Comparison of ENCODE assay signal across 9 mouse cellular contexts in genomic region chr7:126277536-126278295, GRCm38 (mm10). TPM values are rescaled to one million over a fixed set of nuclear protein-coding genes. Genes with fewer than 3 reads are reported as not detected.
DNase-seq lines count a peak whose midpoint lies in the region; ATAC-seq and TF ChIP-seq lines count a peak whose summit lies in the region.
"Had no signal": no experiment of that assay in that cellular context is flagged by ENCODE, and none has a peak within 500 bp of the region (broad histone marks: within the 10 kb centered on the region; RNA-seq: fewer than 3 reads in every experiment).

No protein-coding gene starts in this region.

- H3K9me3 ChIP-seq in forebrain, embryonic 13.5 days (replicated peaks), result no peaks in the 10 kb centered on the region
- no peaks in the 10 kb centered on the region for H3K9me3 ChIP-seq in kidney, embryonic 14.5 days (ENCODE audit: control insufficient read depth, low read length)
- no peaks in the 10 kb centered on the region for H3K9me3 ChIP-seq in midbrain, embryonic 16.5 days (replicated peaks; ENCODE audit: control insufficient read depth, low read length, poor library complexity, severe bottlenecking)
- no peaks in the 10 kb centered on the region for H3K9me3 ChIP-seq in heart, embryonic 10.5 days

- H3K4me3 ChIP-seq in layer of hippocampus, adult 2 months, result no peak overlapping the region
- peak overlapping the region; percentile 98 for H3K4me3 ChIP-seq in forebrain, embryonic 13.5 days
- H3K4me3 ChIP-seq in kidney, embryonic 14.5 days (ENCODE audit: low read length), result no peak overlapping the region
- peak overlapping the region; percentile 88 for H3K4me3 ChIP-seq in midbrain, embryonic 16.5 days (ENCODE audit: low read depth, low read length)
- no peak overlapping the region for H3K4me3 ChIP-seq in heart, embryonic 10.5 days

- H3K9ac ChIP-seq in forebrain, embryonic 13.5 days, result peak overlapping the region; percentile 100
- peak overlapping the region; percentile 32; the same call in 1 of the 2 replicates for H3K9ac ChIP-seq in kidney, embryonic 14.5 days (ENCODE audit: low read depth, low read length)
- peak overlapping the region; percentile 100 for H3K9ac ChIP-seq in midbrain, embryonic 16.5 days (ENCODE audit: low read depth, low read length)

- H3K27me3 ChIP-seq in forebrain, embryonic 13.5 days, result no peaks in the 10 kb centered on the region
- no peaks in the 10 kb centered on the region for H3K27me3 ChIP-seq in kidney, embryonic 14.5 days (ENCODE audit: control insufficient read depth, insufficient read depth, low read length)
- no peaks in the 10 kb centered on the region for H3K27me3 ChIP-seq in midbrain, embryonic 16.5 days (ENCODE audit: control insufficient read depth, insufficient read depth, low read depth, low read length)
- H3K27me3 ChIP-seq in heart, embryonic 10.5 days (ENCODE audit: insufficient read depth, poor library complexity, severe bottlenecking), result peaks cover 18% of the 10 kb centered on the region; the same call in 1 of the 2 replicates

- H3K36me3 ChIP-seq in forebrain, embryonic 13.5 days (ENCODE audit: poor library complexity, severe bottlenecking), result peaks cover 79% of the 10 kb centered on the region
- H3K36me3 ChIP-seq in kidney, embryonic 14.5 days (ENCODE audit: control insufficient read depth, insufficient read depth, low read length), result peaks cover 46% of the 10 kb centered on the region; the same call in 1 of the 2 replicates
- peaks cover 13% of the 10 kb centered on the region for H3K36me3 ChIP-seq in midbrain, embryonic 16.5 days (ENCODE audit: control insufficient read depth, insufficient read depth, low read length)
- peaks cover 40% of the 10 kb centered on the region for H3K36me3 ChIP-seq in heart, embryonic 10.5 days

- H3K27ac ChIP-seq in layer of hippocampus, adult 2 months, result peak overlapping the region; percentile 41; the same call in 1 of the 2 replicates
- peak overlapping the region; percentile 12; the same call in 1 of the 2 replicates for H3K27ac ChIP-seq in forebrain, embryonic 13.5 days
- no peak overlapping the region for H3K27ac ChIP-seq in kidney, embryonic 14.5 days (ENCODE audit: low read depth, low read length)
- no peak overlapping the region; the same call in 1 of the 2 replicates for H3K27ac ChIP-seq in midbrain, embryonic 16.5 days (ENCODE audit: low read length)
- H3K27ac ChIP-seq in heart, embryonic 10.5 days, result no peak overlapping the region

- 65% methylated on average over 22 of the region's 22 CpGs for WGBS in forebrain, embryonic 13.5 days
- WGBS in kidney, embryonic 14.5 days, result 47% methylated on average over 22 of the region's 22 CpGs
- WGBS in midbrain, embryonic 16.5 days, result 31% methylated on average over 22 of the region's 22 CpGs
- 80% methylated on average over 22 of the region's 22 CpGs for WGBS in heart, embryonic 10.5 days

- peaks cover 89% of the 10 kb centered on the region for H3K4me1 ChIP-seq in forebrain, embryonic 13.5 days
- peaks cover 36% of the 10 kb centered on the region for H3K4me1 ChIP-seq in kidney, embryonic 14.5 days (ENCODE audit: control insufficient read depth, insufficient read depth, low read length)
- peaks cover 60% of the 10 kb centered on the region for H3K4me1 ChIP-seq in midbrain, embryonic 16.5 days (ENCODE audit: control insufficient read depth, insufficient read depth, low read length)
- H3K4me1 ChIP-seq in heart, embryonic 10.5 days, result peaks cover 48% of the 10 kb centered on the region

- no peak for DNase-seq in layer of hippocampus, adult 2 months (ENCODE audit: low spot score in 2 of 2)
- DNase-seq in layer of hippocampus, adult 18-20 months (ENCODE audit: low spot score in 2 of 2), result no peak
- DNase-seq in heart, embryonic 10.5 days (ENCODE audit: low spot score), result no peak
- no peak for DNase-seq in thymus, postnatal 4 days
- DNase-seq in gastrocnemius, postnatal 25 days, result no peak
- DNase-seq: lung, postnatal 10 days had no signal

- H3K4me2 ChIP-seq in forebrain, embryonic 13.5 days, result peak overlapping the region; percentile 100
- 0 out of 2 replicates have a peak overlapping the region, but pooled peaks have one; percentile 0 for H3K4me2 ChIP-seq in kidney, embryonic 14.5 days (replicated peaks; ENCODE audit: low read depth, low read length)
- H3K4me2 ChIP-seq in midbrain, embryonic 16.5 days (ENCODE audit: low read length), result peak overlapping the region; percentile 87

- ATAC-seq in forebrain, embryonic 13.5 days, result no peak
- no peak for ATAC-seq in kidney, embryonic 14.5 days (ENCODE audit: low FRiP score, low TSS enrichment)
- no peak for ATAC-seq in midbrain, embryonic 16.5 days

- no peak for TF ChIP-seq CTCF in layer of hippocampus, adult 2 months (conservative IDR thresholded peaks at IDR 0.05)

RNA-seq across cellular contexts. Expression of gene Sbk1, which starts 5.3 kb away (rescaled TPM):
- total RNA-seq in layer of hippocampus, adult 2 months (2021), result 10 to 100 TPM; 71.9 to 73.3 TPM
- total RNA-seq in layer of hippocampus, adult 18-20 months (2021), result 10 to 100 TPM; 81.0 to 86.8 TPM
- polyA plus RNA-seq in forebrain, embryonic 13.5 days (2015; fragmentation: Nextera tagmentation; extraction: Ambion mirVana), result 212 and 215 TPM in 2 replicates
- polyA plus RNA-seq in kidney, embryonic 14.5 days (2014; fragmentation: Nextera tagmentation; extraction: Ambion mirVana), result 41.6 and 52.0 TPM in 2 replicates
- polyA plus RNA-seq in midbrain, embryonic 16.5 days (2015; fragmentation: Nextera tagmentation; extraction: Ambion mirVana), result 233 and 251 TPM in 2 replicates
- polyA plus RNA-seq in heart, embryonic 10.5 days (2016; fragmentation: Nextera tagmentation; extraction: Ambion mirVana), result 16.3 and 33.5 TPM in 2 replicates
- total RNA-seq in gastrocnemius, postnatal 25 days (2021), result 10 to 100 TPM; 22.2 to 25.0 TPM

Comparison
In these comparisons a context has a peak if more than half of its experiments do, and no peak if none do; other contexts are left out.
1. H3K27ac ChIP-seq: peak in layer of hippocampus, adult 2 months (single experiment) and forebrain, embryonic 13.5 days (single experiment); none in kidney, embryonic 14.5 days (single experiment), midbrain, embryonic 16.5 days (single experiment) and heart, embryonic 10.5 days (single experiment).
2. H3K4me3 ChIP-seq: peak in forebrain, embryonic 13.5 days (single experiment) and midbrain, embryonic 16.5 days (single experiment); none in layer of hippocampus, adult 2 months (single experiment), kidney, embryonic 14.5 days (single experiment) and heart, embryonic 10.5 days (single experiment).
3. H3K4me2 ChIP-seq: peak in every context shown above with its lines; median percentile 100 in forebrain, embryonic 13.5 days; 87 in midbrain, embryonic 16.5 days; 0 in kidney, embryonic 14.5 days.
4. H3K9ac ChIP-seq: peak in every context shown above with its lines; median percentile 100 in forebrain, embryonic 13.5 days; 100 in midbrain, embryonic 16.5 days; 32 in kidney, embryonic 14.5 days.